Mouse (Mus musculus): ENCODE measurements around the gene Btbd9.
"Not testable (repeated sequence)": the region's sequence is repeated elsewhere in the genome, so short reads cannot be mapped to it uniquely, and the experiment has no call there.

The Btbd9 gene

DNA sequence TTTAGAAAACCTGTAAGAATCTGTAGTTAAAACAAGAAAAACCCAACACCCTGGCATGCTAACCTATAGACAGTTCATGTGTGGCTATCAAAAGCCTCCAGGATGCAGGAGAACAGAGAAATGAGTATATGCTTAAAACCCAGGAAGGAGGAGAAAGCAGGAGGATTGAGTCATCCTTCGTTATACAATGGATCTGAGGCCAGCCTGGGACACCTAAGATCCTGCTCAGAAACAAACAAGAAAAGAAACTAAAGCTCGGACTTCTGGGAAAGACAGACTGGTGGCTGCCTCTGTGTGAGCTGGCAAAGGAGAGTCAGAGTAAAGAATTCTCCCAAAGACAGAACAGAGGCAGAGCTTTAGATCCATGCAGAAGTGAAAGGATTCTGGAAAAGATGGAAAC is 17.7 kb downstream of the Btbd9 start:
- DNase-seq (ENCODE audit: low read depth, low spot score), result no peak

DNA sequence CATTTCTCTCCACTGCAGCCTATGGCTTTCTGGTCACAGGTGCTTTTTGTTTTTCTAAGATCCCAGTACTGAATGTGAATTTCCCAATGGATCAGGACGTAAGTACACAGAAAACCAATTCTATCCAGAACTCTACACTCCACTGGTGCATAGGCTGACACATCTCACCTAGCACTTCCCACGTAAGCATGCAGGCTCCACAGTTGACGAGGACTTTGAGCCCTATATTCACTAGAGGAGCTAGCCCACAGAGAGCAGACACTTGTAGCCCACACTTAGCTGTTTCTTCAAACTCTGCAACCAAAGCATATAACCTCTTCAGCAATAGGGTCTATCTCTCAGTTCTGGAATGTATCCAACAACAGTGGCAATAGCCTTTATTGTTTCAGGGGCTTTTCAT is 19.8 kb downstream of the Btbd9 start:
- DNase-seq (ENCODE audit: low read depth, low spot score), result no peak

- no peak for DNase-seq (ENCODE audit: low read depth, low spot score)
These were observed 23.0 kb downstream of the Btbd9 start for GRCm38 (mm10) chr17:30553027-30553937.

DNA sequence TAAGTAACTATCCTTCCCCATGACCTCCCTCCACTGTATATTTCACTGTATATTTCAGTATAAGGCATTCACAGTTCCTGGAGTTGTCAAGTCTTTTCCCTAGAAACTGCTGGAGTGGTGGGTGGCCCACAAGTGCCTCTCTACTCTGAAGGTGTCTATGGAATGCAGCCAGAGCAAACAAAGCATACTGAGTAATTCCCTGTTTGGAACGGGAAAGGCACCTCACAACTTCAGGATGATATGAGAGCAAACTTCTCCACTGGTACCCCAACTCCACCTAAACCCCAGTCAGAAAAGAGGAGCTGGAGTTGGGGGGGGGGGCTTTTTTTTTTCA is 25.5 kb downstream of the Btbd9 start:
- DNase-seq (ENCODE audit: low read depth, low spot score), result no peak

DNA sequence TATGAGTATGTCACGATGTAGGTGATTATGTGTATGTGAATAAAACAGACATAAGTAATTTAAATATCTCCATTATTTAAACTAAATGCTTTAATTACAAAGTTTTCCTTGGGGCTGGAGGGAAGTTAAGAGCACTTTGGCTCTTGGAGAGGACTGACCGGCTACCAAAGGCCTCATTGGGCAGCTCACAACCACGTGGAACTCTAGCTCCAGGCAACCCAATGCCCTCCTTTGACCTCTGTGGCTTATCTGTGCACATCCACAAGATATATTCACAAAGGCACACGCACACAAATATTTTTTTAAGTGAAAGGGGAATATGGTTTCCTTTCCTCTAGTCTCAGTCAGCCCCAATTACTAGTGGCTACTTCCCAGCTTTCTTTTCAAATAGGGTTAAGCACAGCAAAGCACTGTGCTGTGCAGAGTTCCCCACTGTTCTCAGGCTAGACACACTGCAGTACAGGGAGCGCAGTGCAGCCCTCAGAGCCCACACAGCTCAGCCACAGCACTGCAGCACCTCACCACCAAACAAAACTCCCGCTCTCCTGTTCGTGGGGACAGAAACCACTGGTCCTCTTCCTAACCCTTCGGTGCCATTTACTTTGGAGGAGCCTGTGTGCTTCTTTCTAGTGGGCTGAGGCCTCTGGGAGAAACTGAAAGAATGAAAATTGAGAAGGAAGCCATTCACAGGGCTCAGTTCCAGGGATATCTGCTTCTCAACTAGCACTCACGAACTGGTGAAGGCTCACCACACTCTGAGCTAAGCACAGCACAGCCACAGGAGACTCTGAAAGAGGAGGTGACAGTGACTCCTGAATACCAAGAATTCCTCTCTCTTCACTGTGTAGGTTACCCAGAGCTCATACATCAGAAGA is 26.2 kb downstream of the Btbd9 start:
- no peak for DNase-seq (ENCODE audit: low read depth, low spot score)

DNA sequence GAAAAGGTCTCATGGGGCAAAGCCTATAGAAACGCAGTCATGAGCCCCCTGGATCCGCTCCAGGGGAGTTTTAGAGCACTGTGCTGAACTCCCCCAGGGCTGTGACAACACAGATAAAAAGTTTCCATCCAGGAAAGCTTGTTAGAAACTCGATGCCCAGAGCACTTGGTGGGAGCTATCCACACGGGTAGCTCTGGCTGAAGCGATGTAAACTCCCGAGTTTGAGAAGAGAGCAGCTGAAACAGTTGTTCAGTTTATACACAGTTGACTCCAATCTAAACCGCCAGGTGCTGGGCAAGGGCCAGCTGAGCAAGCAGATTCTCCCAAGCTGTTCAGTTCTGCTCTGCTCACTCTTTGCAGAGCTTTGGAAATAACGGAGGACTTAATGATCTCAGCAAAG is 37.2 kb downstream of the Btbd9 start:
- DNase-seq (ENCODE audit: low read depth, low spot score), result no peak

DNA sequence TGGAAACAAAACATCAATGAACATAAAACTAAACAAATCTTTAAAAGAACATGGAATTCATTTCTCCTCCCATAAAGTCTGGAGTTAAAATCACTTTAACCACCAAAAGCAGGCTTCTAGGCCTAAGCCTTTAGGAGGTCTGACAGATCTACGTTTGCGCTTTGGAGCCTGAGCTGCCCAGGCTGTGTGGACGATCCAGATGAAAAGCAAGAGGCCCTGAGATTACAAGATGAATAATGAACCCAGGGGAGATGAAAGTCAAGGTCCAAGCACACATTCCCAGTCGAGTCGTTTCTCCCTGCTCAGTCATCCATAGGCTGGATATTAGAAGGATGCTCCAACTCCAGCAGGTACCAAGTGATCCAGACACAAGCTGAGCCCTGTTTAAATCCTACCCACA is 39.6 kb downstream of the Btbd9 start:
- DNase-seq (ENCODE audit: low read depth, low spot score), result no peak

- DNase-seq (ENCODE audit: low read depth, low spot score), result no peak
These were observed 43.2 kb downstream of the Btbd9 start for GRCm38 (mm10) chr17:30533098-30533497.

GRCm38 (mm10) chr17:30530542-30530940 is 45.7 kb downstream of the Btbd9 start:
- peak; percentile 30 for DNase-seq (ENCODE audit: low read depth, low spot score)

DNA sequence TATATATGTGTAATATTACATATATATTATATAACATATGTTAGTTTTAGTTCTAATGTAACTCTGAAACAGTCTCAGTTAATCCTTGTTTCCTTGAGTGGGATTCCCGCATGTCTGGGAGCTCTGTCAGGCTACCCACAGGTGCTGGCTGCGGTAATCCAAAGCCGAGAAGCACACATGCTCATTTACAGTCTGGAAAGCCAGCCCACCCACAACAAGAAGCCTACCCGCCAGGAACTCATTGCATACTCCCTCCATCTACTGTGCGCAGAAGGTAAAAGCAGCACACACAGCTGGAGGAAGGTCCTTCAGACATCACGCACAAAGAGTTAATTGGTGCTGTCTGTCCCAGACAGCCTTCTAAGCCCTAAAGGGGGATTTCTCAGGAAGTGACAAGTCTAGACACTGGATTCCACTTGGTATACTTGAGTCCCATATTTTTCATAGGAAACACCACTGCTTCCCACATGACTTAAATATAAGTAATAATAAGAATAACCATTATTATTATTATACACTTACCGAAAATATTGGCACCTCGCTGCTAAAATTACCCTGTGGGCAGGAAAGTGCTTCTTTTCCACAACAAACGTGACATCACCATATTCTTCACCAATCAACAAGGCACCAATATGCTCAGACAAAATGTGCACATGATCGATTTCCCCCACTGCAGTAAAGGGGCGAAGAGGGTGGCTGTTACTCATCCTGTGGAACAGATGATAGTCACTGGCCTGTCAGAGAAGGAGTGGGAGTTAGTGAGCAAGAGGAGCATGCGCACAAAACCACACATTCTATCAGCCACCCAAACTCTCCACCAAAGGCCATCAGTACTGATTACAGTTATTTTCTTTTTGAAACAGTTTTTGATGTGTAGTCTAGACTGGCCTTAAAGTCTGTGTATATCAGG is 46.4 kb downstream of the Btbd9 start:
- peak; percentile 77 for DNase-seq (ENCODE audit: low read depth, low spot score)

DNA sequence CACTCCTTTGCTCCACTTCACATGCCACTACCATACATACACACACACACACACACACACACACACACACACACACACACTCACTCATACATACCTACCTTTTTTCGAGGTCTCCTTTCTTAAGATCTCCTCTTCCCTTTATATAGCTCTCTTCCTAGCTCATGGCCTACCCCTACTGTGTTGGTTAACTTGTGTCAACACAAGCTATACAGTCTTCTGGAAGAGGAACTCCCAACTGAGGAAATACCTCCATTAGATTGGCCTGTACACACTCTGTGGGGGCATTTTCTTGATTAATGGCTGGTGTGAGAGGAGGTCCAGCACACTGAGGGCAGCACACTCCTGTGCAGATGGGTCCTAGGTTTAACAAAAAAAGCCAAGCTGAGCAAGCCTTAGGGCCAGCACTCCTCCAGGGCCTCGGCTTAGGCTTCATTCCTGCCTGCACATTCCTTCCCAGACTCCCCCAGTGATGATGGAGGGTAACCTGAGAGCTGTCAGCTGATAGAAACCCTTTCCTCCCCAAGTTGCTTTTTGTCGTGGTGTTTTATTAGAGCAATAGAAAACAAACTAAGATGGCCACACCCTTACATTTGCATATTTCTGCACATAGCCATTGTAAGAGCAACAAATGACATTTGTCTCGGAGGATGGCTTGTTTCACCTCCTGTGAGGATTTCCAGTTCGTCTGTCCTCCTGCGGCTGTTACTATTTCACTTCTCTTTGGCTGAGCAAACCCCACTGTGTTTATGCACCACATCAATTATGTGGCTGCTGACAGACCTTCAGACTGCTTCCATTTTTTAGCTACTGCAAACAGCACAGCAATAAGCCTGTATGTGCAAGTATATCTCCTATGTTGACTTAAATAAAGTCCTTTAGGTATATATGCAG is 50.6 kb downstream of the Btbd9 start:
- DNase-seq (ENCODE audit: low read depth, low spot score), result no peak

DNA sequence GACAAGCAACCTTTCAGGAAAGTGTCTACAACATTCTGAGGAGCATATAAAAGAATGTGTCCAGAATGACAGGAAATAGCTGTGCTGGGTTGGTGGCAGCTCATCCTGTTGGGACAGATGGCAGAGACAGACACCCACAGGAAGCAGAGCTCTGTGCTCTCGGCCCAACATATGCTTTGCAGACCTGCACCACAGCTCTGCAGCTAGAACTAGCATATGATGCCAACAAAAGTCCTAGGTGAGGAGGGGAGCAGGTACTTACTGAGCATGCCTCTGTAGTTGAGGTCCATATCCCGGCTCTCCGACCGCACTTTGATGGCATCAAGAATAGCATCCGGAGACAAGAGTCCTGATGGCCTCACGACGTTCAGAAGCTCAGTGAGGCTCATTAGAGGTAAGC is 51.8 kb downstream of the Btbd9 start:
- peak; percentile 22 for DNase-seq (ENCODE audit: low read depth, low spot score)

- DNase-seq (ENCODE audit: low read depth, low spot score), result no peak
These were observed 52.5 kb downstream of the Btbd9 start for GRCm38 (mm10) chr17:30523783-30524182.

GRCm38 (mm10) chr17:30522406-30523078 is 53.7 kb downstream of the Btbd9 start:
- DNase-seq (ENCODE audit: low read depth, low spot score), result peak; percentile 33

- not testable (repeated sequence) for DNase-seq (ENCODE audit: low read depth, low spot score)
These were observed 57.1 kb downstream of the Btbd9 start for GRCm38 (mm10) chr17:30519172-30519512.

DNA sequence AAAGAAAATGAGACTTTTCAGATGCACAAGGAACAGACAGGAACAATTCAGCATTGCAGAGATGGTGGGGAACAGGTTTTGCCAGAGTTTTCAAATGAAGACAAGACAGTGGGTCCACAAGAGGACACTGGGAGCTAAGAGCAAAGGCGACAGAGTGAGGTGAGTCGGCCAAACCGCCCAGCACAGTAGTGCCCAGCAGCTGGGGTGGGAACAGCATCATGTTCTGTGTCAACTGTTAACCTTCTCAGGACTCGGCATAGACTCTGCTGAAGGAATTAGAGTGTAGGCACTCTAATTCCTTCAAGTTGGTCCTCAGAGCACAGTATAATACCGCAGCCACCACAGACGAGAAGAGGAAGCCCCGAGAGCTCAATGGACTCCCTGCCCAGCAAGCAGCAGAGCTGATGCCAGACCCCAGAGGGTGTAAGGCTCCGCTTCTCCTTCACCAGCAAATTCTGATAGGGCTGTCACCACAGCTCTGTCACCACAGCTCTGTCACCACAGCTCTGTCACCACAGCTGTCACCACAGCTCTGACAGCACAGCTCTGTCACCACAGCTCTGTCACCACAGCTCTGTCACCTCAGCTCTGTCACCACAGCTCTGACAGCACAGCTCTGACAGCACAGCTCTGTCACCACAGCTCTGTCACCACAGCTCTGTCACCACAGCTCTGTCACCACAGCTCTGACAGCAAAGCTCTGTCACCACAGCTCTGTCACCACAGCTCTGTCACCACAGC is 57.7 kb downstream of the Btbd9 start:
- peak; percentile 55 for DNase-seq (ENCODE audit: low read depth, low spot score)

- DNase-seq (ENCODE audit: low read depth, low spot score), result no peak
These were observed 59.5 kb downstream of the Btbd9 start for GRCm38 (mm10) chr17:30516580-30517340.

DNA sequence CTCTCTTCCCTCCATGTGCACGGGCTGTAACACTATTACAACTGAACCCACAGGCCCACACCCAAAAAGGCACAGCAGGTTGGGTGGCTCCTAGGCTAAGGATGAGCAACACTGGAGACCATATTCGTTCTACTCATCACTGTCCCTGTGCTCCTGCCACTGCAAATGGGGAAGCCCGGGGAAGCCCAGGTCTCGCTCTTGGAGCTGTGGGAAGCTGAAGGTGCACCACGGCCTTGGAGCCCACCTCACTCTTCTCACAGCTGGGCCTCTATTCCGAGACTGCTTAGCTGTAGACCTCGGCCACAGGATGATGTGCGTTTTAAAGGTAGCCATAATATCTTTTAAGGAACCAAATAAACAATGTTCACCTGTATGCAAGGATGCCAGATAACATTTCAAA is 60.9 kb downstream of the Btbd9 start:
- DNase-seq (ENCODE audit: low read depth, low spot score), result no peak

DNA sequence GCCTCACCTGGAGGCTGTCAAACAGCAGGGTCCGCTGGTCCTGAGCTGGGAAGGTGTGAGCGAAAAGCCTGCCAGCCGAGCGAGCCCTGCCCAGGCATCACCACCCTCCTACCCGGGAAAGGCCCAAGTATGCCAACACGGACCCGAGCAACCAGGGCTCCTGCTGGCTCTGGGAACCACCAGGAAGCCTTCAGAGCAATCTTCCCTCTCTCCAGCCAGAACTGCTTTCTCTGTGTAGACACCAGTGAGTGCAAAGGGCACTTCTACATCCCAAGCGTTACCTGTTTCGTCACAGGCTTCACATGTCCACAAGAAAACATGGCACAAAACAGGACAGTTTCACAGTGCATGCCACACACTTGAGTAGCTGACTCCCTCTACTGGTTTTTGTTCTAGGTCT is 63.3 kb downstream of the Btbd9 start:
- DNase-seq (ENCODE audit: low read depth, low spot score), result no peak

Data from CD4-positive, CD25-positive, alpha-beta regulatory T cell, adult 2 months (primary cell).